Mouse (Mus musculus) heart, embryonic 10.5 days (tissue): Measurements from ENCODE around the gene Rai14. TPM values are rescaled to one million over a fixed set of nuclear protein-coding genes. Genes with fewer than 3 reads are reported as not detected.

Experiments used
- DNase-seq: peaks from one replicate; pipeline ENCODE4 v3.0.0-alpha.2; 2017; ENCODE audit warnings: low spot score
- H3K27ac ChIP-seq: fragments of 300-500 bp; sonication (generic); 2 replicates; pipeline ENCODE4 v1.5.1; 2016; ENCODE audit warnings: mild to moderate bottlenecking
- H3K27me3 ChIP-seq: fragments of 300-500 bp; sonication (generic); 2 replicates; pipeline ENCODE4 v1.6.1; 2016; ENCODE audit warnings: mild to moderate bottlenecking; ENCODE audit not compliant: poor library complexity, insufficient read depth, severe bottlenecking
- H3K36me3 ChIP-seq: fragments of 300-500 bp; sonication (generic); 2 replicates; pipeline ENCODE4 v1.6.1; 2016; ENCODE audit warnings: mild to moderate bottlenecking, moderate library complexity
- H3K4me1 ChIP-seq: fragments of 300-500 bp; sonication (generic); 2 replicates; pipeline ENCODE4 v1.6.1; 2016; ENCODE audit warnings: mild to moderate bottlenecking
- H3K4me3 ChIP-seq: fragments of 300-500 bp; sonication (generic); 2 replicates; pipeline ENCODE4 v1.5.1; 2016; ENCODE audit warnings: mild to moderate bottlenecking, moderate library complexity
- H3K9me3 ChIP-seq: fragments of 300-500 bp; sonication (generic); 2 replicates; pipeline ENCODE4 v1.6.1; 2016; ENCODE audit warnings: mild to moderate bottlenecking, moderate library complexity
- WGBS: fragments of 180-500 bp; shearing (Covaris S2); methylation state at CpG from one replicate; pipeline ENCODE4 v1.1.7; 2016; 5-methylcytosine and 5-hydroxymethylcytosine counted together
- polyA plus RNA-seq: library from polyadenylated mRNA; unstranded; fragments of >200 nt; fragmentation: Nextera tagmentation; extraction: Ambion mirVana; gene quantifications from 2 replicates; pipeline ENCODE4 v1.2.1, GENCODE M21; 2016

Rai14 gene
- polyA plus RNA-seq, 1 experiment from 2014 or later = 34.4 TPM

DNA sequence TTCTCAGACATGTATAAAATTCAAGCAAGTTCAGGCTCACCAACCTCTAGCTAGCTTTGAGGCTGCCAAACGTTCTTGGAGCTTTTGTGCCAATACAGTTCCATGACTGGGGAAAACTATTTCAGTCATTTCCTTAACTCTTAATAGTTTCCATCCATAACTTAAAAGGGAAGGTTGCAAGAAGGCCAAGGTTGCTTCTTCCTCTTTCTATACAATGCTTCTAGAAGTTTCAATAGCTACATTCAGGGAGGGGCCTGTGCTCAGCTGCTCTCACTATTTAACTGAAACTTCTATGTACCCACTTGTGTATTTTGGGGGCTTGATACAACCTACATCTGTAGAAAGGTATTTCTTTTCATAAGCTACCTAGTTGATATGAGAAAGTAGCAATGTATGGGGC lies 24.9 kb upstream of the Rai14 start:
- no peak for DNase-seq
- peaks cover 5% of the 10 kb centered on the region; the same call in 1 of the 2 replicates for H3K27me3 ChIP-seq
- no peaks in the 10 kb centered on the region for H3K9me3 ChIP-seq
- H3K27ac ChIP-seq = no peak overlapping the region
- 0 out of 2 replicates have a peak, but pooled peaks cover 5% of the 10 kb centered on the region for H3K4me1 ChIP-seq
- WGBS = 51% methylated on average over 1 of the region's 1 CpGs
- no peaks in the 10 kb centered on the region for H3K36me3 ChIP-seq
- H3K4me3 ChIP-seq = no peak overlapping the region

DNA sequence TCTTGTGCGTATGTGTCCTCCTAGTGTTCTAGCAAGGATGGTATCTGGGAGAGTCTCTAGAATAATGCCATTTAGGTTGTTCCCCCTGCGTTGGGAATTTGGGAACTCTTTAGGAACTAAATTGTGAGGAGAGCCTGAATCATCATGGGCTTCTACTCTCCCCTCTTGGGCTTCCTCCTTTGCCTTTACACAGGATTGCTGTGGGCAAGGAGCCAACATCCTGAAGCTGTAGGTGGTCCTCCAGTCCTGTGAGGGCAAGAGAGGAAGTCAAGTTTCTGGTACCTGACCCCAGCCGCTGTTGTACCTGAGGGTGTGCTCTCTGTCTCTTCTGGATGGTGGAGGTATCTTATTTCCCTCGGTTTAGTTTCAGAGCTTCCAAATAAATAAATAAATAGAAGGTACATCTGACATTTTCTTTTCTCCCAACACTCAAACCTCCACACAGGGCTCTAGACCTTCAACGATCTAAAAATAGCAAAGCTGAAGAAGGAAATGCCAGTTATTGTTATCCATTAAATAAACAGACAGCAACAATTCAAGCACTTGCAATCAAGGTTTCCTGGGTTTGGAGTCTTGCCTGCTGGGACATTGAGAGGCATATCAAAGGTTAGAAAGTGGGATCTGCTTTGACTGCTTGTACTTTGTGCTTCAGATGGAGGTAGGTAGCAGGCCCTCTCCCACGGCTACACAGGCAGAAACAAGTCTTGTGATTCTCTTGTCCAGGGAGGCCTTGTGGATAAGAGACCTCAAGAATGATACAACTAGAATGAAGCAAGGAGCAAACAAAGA lies 24.1 kb upstream of the Rai14 start:
- Histone ChIP-seq H3K4me3 (no peak overlapping the region), H3K36me3 (no peaks in the 10 kb centered on the region), H3K4me1 (0 out of 2 replicates have a peak, but pooled peaks cover 5% of the 10 kb centered on the region), H3K9me3 (no peaks in the 10 kb centered on the region), H3K27ac (no peak overlapping the region), H3K27me3 (peaks cover 11% of the 10 kb centered on the region; the same call in 1 of the 2 replicates)
- 64% methylated on average over 6 of the region's 6 CpGs for WGBS
- DNase-seq = no peak

- Histone ChIP-seq H3K36me3 (no peaks in the 10 kb centered on the region), H3K4me3 (no peak overlapping the region), H3K27me3 (peaks cover 14% of the 10 kb centered on the region; the same call in 1 of the 2 replicates), H3K27ac (no peak overlapping the region), H3K9me3 (no peaks in the 10 kb centered on the region), H3K4me1 (0 out of 2 replicates have a peak, but pooled peaks cover 5% of the 10 kb centered on the region)
- DNase-seq = no peak
- WGBS = 89% methylated on average over 4 of the region's 4 CpGs
Measured at GRCm38 (mm10) chr15:10735948-10736347, 21.5 kb upstream of the Rai14 start.

GRCm38 (mm10) chr15:10735216-10735615 lies 20.8 kb upstream of the Rai14 start:
- 57% methylated on average over 8 of the region's 8 CpGs for WGBS
- Histone ChIP-seq H3K4me3 (no peak overlapping the region), H3K4me1 (0 out of 2 replicates have a peak, but pooled peaks cover 5% of the 10 kb centered on the region), H3K27me3 (peaks cover 13% of the 10 kb centered on the region; the same call in 1 of the 2 replicates), H3K27ac (no peak overlapping the region), H3K9me3 (no peaks in the 10 kb centered on the region), H3K36me3 (no peaks in the 10 kb centered on the region)
- no peak for DNase-seq

DNA sequence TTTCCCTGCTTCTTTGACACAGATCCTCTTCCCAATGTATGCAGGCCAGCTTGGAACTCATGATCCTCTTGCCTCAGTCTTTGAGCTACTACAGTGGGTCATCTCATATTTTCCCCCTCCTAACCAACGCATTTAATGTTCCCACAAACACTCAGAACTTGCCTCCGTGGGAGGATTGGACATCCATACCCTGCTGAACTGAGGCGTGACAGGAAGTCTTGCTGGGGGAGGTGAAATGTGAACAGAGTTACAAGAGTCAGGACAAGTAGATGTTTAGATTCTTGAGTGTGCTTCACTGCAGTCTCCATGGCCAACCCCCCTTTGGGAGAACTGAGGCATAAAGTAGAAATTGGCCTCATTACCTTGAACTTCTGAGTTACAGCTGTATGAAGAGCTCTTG lies 17.0 kb upstream of the Rai14 start:
- H3K27ac ChIP-seq = no peak overlapping the region
- no peaks in the 10 kb centered on the region for H3K36me3 ChIP-seq
- no peak overlapping the region for H3K4me3 ChIP-seq
- no peaks in the 10 kb centered on the region for H3K4me1 ChIP-seq
- DNase-seq = no peak
- no peaks in the 10 kb centered on the region for H3K9me3 ChIP-seq
- peaks cover 14% of the 10 kb centered on the region; the same call in 1 of the 2 replicates for H3K27me3 ChIP-seq
- WGBS = 85% methylated on average over 3 of the region's 3 CpGs

GRCm38 (mm10) chr15:10726272-10726671 lies 11.8 kb upstream of the Rai14 start:
- DNase-seq = no peak
- Histone ChIP-seq H3K9me3 (no peaks in the 10 kb centered on the region), H3K4me3 (no peak overlapping the region), H3K4me1 (peaks cover 18% of the 10 kb centered on the region), H3K27ac (no peak overlapping the region), H3K27me3 (0 out of 2 replicates have a peak, but pooled peaks cover 5% of the 10 kb centered on the region), H3K36me3 (no peaks in the 10 kb centered on the region)
- 81% methylated on average over 3 of the region's 3 CpGs for WGBS

GRCm38 (mm10) chr15:10724857-10725256 lies 10.4 kb upstream of the Rai14 start:
- H3K27me3 ChIP-seq = 0 out of 2 replicates have a peak, but pooled peaks cover 2% of the 10 kb centered on the region
- no peaks in the 10 kb centered on the region for H3K9me3 ChIP-seq
- peaks cover 18% of the 10 kb centered on the region for H3K4me1 ChIP-seq
- DNase-seq = no peak
- no peaks in the 10 kb centered on the region for H3K36me3 ChIP-seq
- no peak overlapping the region for H3K27ac ChIP-seq
- no peak overlapping the region for H3K4me3 ChIP-seq
- 72% methylated on average over 3 of the region's 3 CpGs for WGBS

- no peaks in the 10 kb centered on the region; the same call in 1 of the 2 replicates for H3K27me3 ChIP-seq
- peaks cover 18% of the 10 kb centered on the region for H3K4me1 ChIP-seq
- no peak overlapping the region for H3K27ac ChIP-seq
- no peak overlapping the region for H3K4me3 ChIP-seq
- no peaks in the 10 kb centered on the region for H3K36me3 ChIP-seq
- DNase-seq = no peak
- no peaks in the 10 kb centered on the region for H3K9me3 ChIP-seq
- WGBS = 39% methylated on average over 1 of the region's 1 CpGs
Measured at GRCm38 (mm10) chr15:10723507-10723906, 9.1 kb upstream of the Rai14 start.

- no peak overlapping the region for H3K4me3 ChIP-seq
- WGBS = 30% methylated on average over 12 of the region's 12 CpGs
- peaks cover 18% of the 10 kb centered on the region for H3K4me1 ChIP-seq
- H3K36me3 ChIP-seq = no peaks in the 10 kb centered on the region
- no peak for DNase-seq
- H3K27me3 ChIP-seq = no peaks in the 10 kb centered on the region; the same call in 1 of the 2 replicates
- H3K9me3 ChIP-seq = no peaks in the 10 kb centered on the region
- no peak overlapping the region for H3K27ac ChIP-seq
Measured at GRCm38 (mm10) chr15:10722629-10723339, 8.4 kb upstream of the Rai14 start.

DNA sequence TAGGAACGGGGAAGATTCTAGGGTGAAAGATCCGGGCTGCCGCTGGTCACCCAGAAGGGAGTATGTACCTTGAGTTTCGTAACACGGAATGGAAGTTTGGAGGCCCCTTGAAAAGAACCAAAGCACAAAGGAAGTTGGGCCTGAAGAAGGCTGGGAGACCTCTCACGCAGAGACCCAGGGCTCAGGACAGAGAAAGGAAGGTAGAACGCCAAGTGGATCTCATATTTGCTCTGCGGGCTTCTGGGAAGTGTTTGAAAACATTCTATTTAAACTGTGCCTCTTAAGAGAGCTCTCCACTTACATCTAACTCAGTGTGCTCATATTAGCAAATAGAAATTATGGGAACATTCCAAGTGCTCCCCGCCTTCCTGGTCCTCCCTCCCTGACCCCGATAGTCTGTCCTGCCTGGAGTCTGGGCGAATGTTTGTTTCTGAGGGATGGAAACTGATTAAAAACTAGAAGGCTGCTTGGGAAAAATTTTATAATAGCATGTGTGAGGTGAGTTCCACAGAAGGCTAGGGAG lies 6.9 kb upstream of the Rai14 start:
- Histone ChIP-seq H3K4me3 (no peak overlapping the region), H3K4me1 (peaks cover 18% of the 10 kb centered on the region), H3K36me3 (peaks cover 3% of the 10 kb centered on the region; the same call in 1 of the 2 replicates), H3K9me3 (0 out of 2 replicates have a peak, but pooled peaks cover 3% of the 10 kb centered on the region), H3K27me3 (peaks cover 1% of the 10 kb centered on the region; the same call in 1 of the 2 replicates), H3K27ac (no peak overlapping the region)
- no peak for DNase-seq
- 89% methylated on average over 11 of the region's 11 CpGs for WGBS

GRCm38 (mm10) chr15:10720671-10721070 lies 6.2 kb upstream of the Rai14 start:
- WGBS = 71% methylated on average over 8 of the region's 8 CpGs
- DNase-seq = no peak
- no peak overlapping the region for H3K27ac ChIP-seq

DNA sequence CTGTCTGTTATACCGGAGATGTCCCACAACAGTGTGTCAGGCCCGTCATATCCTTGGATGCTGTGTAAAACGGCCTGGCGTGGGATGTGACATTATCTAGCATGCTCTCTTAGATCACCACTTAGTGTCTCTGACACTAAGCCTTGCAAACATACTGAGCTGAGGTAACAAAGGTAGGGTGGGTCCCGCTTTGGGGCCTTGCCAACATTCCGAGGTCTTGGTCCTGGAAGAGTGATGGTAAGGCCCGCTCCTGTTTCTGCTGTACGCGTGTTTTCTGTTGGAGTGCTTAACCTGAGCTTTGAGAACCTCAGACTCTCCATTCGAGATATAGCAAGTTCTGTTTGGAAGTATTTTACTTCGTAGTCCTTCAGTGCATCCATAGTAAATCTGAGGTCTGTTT lies 5.8 kb upstream of the Rai14 start:
- Histone ChIP-seq H3K4me1 (peaks cover 18% of the 10 kb centered on the region), H3K27me3 (peaks cover 6% of the 10 kb centered on the region; the same call in 1 of the 2 replicates), H3K36me3 (peaks cover 3% of the 10 kb centered on the region; the same call in 1 of the 2 replicates), H3K27ac (no peak overlapping the region), H3K4me3 (no peak overlapping the region), H3K9me3 (0 out of 2 replicates have a peak, but pooled peaks cover 3% of the 10 kb centered on the region)
- WGBS = 78% methylated on average over 11 of the region's 11 CpGs
- DNase-seq = no peak

More at GRCm38 (mm10) chr15:10720671-10721070, 6.2 kb upstream of the Rai14 start:
- H3K36me3 ChIP-seq = peaks cover 3% of the 10 kb centered on the region; the same call in 1 of the 2 replicates
- 0 out of 2 replicates have a peak, but pooled peaks cover 3% of the 10 kb centered on the region for H3K9me3 ChIP-seq
- peaks cover 6% of the 10 kb centered on the region; the same call in 1 of the 2 replicates for H3K27me3 ChIP-seq
- no peak overlapping the region for H3K4me3 ChIP-seq
- peaks cover 18% of the 10 kb centered on the region for H3K4me1 ChIP-seq
